Mouse (Mus musculus): ENCODE measurements around the gene Tmem205.

Gene Tmem205

DNA sequence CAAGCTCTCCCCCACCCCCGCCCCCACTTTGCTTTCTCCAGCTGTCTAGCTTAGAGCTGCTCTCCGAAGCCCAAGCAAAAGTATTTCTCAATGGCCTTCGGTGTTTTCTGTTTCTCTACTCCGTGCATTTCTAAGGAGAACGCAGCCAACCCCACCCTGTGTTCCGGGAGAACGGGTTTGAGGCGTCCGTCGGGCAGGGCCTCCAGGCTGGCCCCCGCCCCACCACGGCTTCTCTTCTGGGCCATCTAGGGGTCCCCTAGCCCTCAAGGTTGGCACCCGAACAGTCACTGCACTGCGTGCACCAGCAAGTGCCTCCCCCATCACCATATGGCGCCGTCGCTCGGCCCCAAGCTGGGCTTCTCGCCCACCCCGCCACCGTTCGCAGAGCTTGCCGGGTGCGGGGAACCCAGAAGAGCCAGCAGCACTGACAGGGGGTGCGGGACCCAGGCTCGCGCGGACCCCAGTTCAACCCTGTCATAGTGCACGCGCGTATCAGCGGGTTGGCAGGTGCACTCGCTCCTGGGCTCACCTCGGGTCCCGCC is 9.8 kb downstream of the Tmem205 start:
- DNase-seq (ENCODE audit: low read depth, low spot score): no peak

DNA sequence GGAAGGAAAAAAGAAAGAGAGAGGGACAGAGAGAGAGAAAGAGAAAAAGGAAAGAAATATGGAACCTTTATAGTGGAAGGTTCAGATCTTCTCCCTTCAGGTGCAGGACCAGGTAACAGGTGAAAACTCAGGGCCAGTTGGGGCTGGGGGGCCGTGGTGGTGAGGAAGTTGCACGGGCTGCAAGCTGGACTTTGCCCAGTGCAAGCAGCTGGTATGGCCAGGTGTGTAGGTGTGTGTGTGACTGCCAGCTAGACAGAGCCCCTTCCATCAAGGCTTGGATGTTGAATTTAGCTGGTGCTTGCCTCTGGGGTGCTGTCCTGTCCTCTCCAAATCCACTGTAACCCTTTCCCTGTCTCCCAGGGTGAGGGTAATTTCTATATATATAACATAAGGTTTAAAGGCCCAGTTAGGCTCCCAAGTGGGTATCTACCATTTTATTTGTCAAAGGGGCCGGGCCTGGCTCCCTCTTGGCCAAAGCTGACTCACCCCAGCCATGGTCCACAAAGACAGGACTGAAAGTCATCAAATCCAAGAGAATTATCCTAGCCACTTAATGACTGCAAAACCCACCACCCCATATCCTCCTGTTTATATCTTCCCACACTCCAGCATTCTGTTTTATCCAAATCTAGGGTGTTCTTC is 10.4 kb downstream of the Tmem205 start:
- no peak for DNase-seq (ENCODE audit: low read depth, low spot score)

DNA sequence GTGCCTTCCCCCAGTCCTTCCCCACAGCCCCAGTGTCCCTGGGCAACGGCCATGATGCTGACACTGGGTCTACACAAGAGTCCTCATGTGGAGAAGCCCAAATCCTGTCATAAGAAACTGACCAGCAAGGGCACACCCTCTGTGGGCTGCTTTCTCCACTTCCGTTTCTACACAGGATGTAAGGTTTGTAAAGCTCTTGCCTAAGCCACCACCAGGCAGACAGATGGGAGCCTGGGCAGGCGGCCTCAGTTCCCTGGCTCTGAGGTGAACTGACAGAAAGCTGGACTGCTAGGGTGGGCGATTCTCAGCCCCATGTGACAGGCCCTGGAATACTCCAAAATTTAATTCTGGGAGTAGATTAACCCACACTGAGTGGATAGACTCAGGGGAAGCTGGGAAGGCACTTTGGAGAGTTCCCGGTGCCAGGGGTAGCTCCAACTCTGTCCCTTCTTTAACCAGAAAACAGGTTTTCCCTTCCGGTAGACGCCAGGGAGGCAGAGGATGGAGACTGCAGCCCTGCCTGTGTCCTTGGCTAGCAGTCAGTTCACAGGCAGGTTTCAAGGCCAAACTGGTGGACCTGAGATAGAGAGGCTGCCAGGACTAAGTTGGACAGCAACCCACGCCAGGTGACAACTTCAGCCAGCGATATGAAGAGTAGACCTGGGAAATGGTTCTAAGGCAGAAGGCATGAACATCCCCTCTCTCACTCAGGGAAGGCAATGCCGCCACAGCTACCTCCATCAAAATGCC is 17.7 kb downstream of the Tmem205 start:
- DNase-seq (ENCODE audit: low read depth, low spot score): no peak

DNA sequence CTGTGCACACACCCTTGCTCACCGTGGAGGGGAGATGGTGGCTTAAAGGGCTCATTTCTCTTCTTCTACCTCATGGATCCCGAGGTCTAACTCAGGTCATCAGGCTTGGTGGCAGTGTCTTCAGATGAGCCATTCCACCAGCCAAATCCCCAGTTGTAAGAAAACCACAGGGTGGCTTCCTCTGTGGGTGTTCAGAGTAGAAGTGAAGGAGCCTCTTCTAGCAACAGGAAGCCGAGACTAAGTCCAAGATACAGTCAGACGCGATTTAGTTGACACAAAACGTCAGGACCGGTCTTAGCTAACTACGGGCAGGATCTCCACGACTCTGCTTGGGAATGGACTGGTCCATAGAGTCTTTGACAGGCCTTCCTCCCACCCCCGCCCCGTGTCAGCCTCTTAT is 19.1 kb downstream of the Tmem205 start:
- no peak for DNase-seq (ENCODE audit: low read depth, low spot score)

DNA sequence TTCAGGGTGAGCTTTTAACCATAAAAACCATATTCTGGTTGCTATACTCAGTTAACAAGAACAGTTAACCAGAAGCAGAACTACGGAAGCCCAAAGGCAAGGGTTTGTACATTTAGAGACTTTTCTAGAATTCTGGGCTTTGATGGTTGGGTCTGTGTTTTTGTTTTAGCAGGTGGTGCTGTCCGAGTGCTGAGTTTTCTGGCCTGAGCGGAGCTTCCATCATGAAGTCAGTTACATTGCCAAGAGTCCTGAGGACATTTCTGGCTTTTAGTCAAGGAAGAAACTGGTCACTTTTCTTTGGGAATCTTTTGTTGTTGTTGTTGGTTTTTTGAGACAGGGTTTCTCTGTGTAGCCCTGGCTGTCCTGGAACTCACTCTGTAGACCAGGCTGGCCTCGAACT is 23.3 kb downstream of the Tmem205 start:
- no peak for DNase-seq (ENCODE audit: low read depth, low spot score)

DNA sequence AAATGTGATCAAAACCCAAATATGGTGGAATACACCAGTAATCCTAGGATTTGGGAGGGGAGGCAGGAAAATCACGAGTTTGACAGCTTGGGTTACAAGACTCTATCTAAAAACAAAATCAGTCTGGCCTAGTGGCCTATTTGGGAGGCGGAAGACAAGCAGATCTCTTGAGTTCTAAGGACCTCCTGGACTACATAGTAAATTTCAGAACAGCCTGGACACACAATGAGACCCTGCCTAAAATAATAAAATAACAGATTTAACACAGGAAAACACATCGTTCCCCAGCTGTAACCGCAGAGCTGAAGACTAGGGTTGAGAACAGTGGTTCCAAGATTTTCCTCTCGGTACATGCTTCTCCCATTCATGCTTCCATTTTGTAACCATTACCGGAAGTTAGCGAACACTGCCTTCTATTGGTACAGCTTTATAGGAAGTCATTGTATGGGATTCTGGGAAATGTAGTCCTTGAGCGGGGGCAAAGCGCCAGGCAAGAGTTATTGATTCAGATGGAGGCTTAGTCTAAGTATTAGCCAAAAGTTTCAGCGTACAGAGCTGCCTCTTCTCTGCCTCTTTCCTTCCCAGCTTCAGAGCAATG is 26.0 kb downstream of the Tmem205 start:
- DNase-seq (ENCODE audit: low read depth, low spot score): peak; percentile 35

DNA sequence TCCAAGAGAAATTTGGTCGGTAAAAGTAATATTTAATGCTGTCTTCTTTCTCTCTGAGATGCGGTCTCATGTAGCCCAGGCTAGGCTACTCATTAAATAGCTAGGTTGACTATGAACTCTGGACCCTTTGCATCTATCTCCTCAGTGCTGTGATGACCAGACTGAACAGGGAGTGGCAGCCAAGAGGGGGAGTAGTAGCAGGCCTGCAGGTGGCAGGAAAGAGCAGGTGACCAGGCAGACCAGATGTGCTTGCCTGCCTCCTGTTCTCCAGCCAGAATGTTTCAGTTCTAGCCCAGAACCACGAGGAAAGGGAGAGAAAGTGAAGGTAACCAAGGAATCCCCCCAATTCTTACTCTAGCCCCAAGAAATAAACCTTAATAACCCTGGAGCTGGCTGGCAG is 38.1 kb downstream of the Tmem205 start:
- no peak for DNase-seq (ENCODE audit: low read depth, low spot score)

DNA sequence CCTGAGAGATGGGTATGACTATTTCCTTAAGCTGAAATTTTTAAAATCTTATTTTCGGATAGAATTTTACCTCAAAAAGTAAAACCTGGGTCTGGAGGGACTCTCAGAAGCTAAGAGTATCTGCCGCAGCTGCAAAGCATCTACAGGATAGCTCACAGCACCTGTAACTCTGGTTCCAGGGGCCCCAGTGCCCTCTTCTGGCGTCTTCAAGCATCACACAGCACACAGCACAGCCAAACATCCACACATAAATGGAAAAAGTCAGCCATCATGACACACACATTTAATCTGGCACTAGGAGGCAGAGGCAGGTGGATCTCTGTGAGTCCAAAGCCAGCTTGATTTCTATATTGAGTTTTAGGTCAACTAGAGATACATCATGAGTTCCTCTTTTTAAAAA is 50.8 kb downstream of the Tmem205 start:
- no peak for DNase-seq (ENCODE audit: low read depth, low spot score)

DNA sequence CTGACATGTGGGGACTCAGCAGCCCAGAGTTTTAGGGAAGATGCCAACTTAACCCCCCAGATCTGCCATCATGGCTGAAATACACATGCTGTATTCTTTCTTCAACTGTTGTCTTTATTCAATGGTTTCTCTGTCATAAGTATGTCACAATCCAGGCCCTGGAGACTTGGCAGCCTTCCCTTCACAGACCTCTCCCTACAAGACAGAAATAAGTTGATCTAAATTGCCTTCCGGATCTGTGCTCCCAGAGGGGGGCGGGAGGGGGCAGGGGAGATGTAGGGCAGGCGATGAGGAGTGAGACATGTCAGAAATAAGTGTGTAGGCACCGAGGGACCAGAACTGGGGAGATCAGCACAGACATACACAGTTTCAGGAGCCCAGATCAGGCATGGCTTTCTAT is 55.2 kb downstream of the Tmem205 start:
- no peak for DNase-seq (ENCODE audit: low read depth, low spot score)

Measured in c-Kit-negative CD71-positive TER-119-positive erythroid progenitor cells, embryonic 14.5 days (primary cell).